Mouse (Mus musculus) right cerebral cortex, postnatal 14 days (tissue): Measurements from ENCODE around the gene Maml2.
A peak's percentile ranks its signal among the peaks of the same experiment; 100 is the strongest.

Experiments
- DNase-seq: peaks from one replicate; pipeline ENCODE4 v3.0.0; 2022

Maml2 gene

DNA sequence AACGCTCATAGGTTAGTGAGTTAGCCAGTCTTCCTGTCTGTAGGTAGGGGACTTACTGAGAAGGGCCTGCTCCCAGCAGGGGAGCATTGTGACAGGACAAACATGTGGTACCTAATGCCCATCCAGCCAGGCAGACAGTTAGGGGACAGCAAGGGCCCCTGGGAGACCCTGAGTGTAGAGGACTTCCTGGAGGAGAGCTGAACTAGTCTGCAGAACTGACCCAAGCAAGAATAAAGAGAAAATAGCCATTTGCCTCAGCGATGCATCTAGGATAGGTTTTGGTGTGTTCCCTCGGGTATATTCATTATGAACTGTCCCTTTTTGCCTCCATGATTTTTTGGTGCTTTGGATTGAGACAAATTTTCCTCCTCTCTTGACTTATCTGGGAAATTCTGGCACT, 199.3 kb downstream of the Maml2 start:
- no peak for DNase-seq

DNA sequence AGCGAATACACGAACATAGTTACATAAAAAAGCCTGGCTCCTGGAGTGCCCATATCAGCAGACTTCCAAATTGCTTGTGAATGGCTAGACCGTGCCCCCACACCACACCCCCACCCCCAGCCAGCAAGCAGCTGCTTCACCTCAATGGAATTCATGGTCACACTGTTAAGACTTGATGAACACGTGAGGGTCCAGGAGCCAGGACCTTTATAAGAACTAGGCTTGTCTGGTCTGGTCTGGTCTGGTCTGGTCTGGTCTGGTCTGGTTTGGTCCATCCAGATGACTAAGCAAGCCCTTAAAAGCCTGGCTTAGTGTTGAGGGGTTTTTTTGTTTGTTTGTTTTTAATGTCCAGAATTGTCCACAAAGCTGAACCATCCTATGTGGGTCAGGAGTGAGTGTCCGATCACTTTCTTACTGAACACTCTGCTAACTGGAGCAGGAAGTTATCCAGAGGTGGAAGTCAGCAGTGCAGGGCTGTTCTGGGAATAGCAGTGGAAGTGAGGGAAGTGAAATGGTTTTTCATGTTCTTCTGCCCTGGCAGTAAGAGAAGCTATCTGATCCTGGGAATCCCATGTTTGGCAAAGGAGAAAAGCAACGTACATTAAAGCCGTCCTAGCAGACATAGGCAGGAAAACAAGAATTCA, 200.1 kb downstream of the Maml2 start:
- no peak for DNase-seq

DNA sequence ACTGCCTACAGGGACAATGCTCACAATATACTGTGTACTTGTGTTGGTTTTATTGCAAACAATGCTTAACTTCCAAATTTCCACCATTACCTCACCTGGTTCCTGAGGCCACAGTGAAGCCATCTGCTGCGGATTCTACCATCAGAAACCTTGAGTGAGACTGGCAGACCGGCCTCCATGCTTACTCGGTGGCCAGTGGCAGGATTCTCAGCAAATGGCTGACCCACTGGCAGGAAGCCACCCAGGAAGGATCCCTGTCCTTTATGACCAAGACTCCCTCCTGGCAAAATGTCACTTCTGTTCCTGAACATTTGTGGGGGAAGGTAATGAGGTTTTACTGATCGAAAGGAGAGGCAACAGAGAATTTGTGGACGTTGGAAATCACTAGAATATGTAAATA, 202.3 kb downstream of the Maml2 start:
- DNase-seq: no peak

DNA sequence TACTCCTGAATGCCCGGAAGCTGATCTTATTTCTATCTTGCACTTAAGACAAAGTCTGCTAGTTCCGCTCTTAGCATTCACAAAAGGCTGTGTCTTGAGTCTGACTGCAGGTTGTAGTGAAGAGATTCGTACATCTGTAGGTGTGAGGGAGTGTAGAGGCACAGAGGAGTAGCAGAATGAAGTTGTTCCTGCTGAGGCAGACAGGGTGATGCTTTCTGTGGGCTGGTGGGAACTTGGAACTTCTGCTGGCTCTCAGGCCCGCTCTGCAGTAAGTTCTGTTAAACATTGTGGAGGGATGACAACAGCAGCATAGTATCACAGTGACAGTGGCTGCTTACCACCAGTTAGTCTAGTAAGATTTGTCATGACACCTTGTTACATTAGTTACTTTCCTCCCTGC, 207.3 kb downstream of the Maml2 start:
- DNase-seq: no peak

DNA sequence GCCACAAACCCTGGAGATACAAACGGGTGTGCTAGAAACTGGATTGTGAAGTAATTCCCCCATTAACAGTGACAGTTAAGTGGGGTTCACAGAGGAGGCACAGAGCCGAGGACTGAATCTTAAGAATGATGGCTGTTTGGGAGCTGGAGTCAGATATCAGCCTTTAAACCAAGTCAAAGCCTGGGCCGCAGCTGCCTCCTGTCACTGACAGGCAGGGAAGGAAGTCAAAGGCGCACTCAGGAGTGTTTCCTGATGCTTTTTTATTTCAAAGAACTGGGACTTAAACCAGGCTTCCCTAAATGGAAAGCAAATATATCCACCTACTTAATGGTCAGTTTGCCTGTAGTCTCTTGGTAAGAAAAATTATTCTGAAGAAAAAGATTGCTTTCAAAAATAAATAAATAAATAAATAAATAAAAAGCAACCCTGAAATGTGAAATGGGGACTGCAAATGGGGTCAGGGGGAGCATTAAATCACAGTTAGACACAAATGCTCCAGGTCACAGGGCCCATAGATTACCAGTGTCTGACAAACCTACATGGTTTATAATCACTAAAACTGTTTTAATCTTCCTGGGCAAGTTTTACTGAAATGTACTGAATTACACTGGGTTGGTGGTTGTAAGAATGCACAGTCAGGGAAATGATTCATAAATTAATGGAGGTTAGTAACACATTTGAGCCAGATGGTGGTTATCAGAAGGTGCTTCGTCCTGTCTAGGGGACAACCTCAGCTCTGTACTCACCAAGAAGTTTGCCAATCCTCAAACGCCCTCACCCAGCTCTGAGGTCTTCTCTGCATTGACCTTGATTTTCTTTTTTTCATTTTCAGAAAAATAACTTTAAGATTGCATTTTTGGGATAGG, 209.4 kb downstream of the Maml2 start:
- DNase-seq: no peak

DNA sequence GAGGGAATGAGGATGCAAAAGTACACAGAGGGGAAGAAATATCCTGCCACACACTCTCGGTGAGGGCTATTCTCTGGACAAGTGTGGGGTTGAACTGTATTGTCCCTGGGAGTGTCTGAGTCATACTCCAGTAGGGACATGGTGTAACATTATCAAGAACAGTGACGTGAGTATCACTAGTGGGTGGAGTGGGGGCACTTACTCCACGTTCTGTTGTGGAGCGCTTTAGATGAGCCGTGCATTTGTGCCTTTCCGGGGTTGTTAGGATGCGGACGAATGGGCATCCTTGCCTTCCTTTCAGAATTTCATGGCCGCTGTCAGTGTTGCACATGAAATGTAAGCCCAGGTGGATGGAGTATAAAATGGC, 210.0 kb downstream of the Maml2 start:
- no peak for DNase-seq

DNA sequence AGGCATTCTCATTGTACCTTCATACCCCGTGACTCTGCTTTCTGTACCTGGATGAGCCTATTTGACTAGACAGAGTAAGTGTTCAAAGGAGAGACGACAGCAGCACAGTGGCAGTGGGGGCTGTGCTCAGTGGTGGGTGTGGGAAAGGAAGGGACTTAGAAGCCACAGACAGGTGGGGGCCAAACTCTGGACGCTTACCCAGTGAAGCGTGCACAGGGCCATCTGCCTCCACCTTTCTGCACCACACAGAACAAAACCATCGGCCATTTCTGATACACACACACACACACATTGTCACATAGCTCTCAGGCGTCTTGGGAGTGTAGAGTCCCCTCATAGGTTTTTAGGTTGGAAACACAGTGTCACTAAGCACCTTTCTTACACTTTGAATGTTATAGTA, 212.0 kb downstream of the Maml2 start:
- DNase-seq: no peak

DNA sequence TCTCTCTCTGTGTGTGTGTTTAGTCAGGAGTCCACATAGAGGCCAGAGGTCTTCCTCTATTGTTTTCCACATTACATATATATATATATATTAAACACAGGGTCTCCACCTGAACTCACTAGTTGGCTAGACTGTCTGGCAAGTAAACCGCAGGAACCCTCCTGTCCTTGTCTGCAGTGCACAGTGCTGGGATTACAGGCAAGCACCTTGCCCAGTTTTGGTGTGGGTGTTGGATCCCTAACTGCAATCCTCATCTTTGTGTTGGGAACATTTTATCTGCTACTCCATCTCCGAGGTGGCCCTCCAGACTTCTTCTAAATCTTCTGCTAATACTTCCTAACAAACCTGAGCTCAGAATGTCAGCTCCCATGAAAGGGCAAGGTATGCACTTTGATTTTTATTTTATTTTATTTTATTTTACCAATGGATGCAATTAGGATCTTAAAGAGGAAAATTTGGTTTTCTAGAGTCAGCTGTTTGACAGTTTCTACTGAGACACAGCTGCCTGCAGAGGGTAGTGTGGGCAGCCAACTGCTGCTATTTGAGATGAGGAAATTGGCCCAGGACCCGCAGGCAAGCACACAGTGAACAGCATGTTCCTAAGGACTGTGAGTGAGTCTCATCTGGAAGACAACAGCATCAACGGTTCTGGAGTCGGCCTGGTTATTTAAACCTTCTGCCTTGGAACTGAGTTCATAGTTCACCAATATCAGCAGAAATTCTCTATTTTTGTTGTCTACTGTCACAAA, 213.0 kb downstream of the Maml2 start:
- peak; percentile 23 for DNase-seq

DNA sequence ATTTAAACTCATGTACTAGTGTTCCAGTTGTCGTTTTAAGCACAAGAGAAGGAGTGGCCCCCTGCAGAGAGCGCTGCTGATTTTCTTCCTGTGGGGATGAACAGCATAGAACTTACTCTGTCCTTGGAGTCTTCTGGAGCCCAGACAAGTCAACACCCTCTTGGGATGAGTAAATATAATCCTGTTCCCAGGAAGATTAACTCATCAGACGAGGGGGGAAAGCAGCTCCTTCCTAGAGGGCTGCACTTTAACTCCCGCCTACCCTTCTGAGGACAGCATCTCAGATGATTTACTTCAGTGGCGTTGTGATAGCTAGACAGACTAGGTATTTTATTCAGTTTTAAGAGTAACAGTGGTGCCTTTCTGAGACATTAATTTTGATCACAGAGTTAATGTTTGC, 215.4 kb downstream of the Maml2 start:
- DNase-seq: no peak

DNA sequence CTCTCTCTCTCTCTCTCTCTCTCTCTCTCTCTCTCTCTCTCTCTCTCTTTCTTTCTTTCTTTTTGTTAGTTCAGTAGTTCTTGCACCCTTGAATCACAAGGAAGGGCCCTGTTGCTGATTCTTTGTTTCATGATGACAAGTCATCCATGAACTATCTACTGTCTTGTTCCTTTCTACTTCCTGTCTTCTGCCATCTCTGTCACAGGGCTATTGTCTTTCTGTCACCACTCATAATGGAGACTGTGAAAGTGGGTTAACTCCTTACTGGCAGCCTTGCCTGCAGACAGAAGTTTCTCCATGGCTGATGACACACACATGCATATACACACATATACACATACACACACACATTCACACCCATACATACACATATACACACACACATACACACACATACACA, 216.7 kb downstream of the Maml2 start:
- no peak for DNase-seq

DNA sequence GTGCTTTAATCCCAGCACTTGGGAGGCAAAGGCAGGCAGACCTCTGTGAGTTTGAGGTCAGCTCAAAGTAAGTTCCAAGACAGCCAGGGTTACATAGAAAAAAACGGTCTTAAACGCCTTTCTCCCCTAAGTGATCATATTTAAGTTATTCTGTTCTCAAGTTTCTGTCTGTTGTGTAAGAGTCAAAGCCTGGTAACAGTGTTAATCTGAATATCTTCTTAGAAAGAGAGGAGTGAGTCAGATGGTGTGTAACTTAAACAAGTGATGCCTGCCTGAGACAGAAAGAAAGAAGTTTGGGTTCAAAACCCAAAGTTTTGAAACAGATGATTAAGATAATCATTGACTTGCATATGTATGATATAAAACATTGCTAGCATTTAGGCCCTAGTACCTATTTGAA, 218.2 kb downstream of the Maml2 start:
- DNase-seq: no peak

DNA sequence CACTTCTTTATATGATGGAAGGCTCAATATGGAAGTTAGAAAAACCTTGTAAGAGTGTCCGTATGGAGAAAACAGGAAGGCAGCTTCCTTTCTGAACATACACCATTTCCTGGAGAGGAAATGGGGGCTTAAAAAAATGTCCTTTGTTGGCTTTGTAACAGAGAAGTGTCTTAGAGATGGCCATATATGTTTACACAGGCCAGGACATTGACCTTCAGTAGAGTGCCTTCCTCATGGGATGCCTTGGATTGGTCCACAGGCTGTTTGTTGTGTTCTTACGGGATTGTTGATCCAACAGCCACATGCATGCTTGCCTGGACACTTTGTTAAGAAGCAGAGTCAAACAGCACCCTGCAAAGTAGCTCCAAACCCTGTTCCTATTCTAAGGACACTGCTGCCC, 220.3 kb downstream of the Maml2 start:
- no peak for DNase-seq

DNA sequence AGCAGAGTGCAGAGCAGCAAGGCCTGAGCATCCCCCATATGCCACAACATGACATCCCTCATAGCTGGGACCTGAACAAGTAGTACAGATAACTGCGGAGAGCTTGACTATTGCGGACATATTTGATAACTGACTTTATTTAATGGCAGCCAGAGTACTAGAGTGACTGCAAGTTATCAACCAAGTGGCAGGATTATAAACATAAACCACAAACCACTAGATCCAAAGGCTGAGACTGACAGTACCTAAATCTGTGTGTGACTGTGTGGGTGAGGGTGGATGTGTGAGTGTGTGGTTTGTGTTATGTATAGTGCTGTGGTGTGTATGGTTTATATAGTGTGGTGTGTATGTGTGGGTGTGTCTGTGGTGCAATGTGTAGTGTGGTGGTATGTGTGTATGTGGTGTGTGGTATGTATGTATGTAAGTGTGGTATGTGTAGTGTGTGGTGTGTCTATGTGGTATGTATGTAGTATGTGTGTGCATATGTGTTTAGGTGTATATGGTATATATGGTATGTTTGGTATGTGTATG, 220.7 kb downstream of the Maml2 start:
- no peak for DNase-seq

DNA sequence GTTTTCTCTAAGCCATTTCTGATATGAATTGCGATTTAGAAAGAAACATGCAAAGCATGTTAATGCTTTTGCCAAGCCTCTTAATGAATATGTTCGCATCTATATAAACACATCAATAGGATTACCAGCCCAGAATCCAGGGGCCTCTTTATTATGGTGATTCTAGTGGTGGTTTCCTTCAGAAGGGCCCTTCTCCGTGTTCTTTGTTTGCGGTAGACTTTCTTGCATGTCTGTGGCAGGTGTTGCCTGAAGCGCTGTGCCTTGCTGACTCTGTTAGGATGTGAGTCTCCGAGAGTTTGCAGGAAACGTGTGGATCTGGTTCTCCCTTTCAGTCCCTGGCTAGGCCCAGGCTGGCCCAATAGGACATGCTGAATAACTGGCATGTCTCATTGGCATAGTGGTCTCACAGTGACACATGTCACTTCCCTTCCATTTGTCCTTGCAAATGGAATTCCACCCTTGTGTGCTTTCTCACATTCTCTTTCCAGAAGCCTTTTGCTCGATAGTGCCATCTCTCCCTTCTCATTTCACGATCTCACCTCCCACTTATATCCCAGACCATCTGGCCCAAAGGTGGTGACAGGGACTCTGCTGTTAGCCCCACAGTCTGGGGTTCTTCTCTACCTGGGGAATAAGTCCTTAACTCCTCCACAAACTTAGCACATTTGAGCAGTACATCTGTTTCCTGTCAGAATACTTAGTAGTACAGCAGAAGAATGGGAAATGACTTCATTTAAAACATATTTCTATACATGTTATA, 224.5 kb downstream of the Maml2 start:
- no peak for DNase-seq

DNA sequence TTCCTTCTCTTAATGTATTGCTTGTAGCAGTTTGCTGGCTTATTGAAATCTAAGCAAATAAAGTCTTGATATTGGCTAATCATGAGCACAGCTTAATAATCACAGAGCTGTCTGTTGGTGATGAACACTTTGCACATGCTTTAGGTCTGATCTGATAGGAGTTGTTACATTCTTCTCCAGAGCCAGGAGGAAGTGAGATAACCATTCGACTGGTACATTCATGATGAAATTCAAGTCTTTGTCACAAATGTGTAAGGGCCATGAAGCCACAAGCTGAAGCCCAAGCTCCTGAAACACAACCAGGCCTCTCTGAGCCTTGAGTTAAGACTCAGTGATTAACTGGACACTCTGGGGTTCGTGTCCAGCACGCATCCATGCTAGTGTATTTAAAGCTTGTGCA, 225.3 kb downstream of the Maml2 start:
- no peak for DNase-seq

DNA sequence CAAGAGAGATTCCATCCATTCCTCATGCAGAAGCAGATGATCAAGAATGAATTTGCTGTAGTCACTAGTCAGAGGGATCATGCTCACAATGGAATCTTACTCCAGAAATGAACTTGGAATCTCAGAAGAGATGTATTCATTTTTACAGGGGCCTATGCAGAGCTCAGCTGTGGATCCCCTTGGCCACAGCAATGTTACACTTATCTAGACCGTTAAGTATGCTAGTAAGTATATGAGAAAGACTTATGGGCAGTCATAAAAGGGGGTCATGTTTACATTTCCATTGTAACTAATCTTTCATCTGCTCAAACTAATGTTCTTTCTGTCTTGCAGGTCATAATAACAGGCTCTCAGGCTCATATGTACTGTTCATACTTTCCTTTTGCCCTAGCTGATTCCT, 227.3 kb downstream of the Maml2 start:
- DNase-seq: no peak

DNA sequence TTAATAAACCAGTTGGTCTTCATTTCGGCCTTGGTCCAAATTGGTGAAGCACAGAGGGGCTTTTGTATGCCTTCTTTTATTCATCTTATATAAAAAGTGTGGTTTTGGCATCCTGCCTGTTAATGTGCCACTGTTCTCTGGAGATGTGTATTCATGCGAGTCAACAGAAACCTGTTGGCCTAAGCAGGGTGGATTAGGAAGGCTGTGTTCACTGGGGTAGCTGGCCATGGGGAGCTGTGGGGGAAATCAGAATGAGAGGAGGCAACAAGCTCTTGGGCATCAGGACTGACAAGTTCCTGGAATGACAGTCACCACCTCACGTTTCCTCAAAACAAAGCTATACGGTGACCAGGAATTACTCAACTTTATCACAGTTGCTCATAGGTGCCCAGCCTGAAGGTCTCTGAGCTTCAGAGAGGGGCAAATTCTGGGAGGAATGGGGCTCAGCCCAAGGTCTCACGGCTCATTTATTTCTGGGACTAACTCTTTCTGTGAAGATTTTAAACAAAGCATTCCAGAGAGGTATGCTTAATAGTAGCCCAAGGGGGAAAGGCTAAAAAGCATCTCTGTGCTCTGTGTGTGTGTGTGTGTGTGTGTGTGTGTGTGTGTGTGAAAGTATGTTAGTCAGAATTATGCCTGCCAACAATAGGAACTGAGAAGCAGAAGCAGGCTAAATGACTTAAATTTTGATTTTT, 228.0 kb downstream of the Maml2 start:
- DNase-seq: no peak

DNA sequence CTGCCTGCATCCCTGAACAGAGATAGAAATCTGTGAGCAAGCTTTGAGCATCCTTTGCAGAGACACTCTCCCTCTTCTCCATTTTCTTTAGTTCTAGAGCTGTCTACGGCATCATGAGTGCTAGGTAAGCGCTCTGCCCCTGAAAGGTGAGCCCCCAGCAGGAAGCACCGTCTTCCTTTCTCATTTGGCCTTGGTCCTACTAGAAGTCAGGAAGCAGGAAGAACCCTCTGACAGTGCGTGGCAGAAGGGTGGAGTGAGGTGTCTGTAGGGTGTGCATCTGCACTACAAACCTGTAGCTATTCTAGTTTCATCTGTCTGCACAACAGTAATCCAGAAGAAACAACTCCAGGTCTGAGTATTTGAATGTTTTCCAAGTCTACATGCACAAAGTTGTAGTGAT, 232.8 kb downstream of the Maml2 start:
- DNase-seq: no peak

DNA sequence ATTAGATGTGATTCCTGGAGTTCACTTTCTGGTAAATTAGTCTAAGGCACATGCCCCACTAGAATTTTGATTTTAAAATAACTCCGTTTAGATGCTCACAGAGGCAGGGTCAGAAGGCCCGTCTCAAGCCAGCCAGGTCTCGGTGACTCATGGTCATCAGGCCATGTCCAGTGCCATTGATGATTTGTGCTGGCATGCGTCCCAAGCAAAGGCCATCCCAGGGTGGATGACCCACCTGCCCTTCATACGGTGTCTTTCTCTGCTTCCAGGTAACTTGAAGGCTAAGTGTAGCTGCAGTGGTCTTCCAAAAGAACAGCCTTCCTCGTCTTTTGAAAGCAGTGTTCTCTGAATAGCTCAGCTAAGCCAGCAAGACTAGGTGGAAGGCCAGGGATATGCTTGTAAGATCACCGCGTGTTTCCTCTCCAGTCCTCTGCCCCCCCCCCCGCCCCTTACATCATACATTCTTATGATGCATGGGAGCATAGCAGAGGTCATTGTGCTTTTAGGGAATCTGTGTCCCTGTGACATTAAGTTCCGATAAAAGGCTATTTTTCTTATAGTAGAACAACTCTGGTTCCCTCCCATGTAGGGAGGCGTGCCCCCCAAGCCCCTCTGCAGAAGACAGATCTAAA, 235.4 kb downstream of the Maml2 start:
- no peak for DNase-seq

DNA sequence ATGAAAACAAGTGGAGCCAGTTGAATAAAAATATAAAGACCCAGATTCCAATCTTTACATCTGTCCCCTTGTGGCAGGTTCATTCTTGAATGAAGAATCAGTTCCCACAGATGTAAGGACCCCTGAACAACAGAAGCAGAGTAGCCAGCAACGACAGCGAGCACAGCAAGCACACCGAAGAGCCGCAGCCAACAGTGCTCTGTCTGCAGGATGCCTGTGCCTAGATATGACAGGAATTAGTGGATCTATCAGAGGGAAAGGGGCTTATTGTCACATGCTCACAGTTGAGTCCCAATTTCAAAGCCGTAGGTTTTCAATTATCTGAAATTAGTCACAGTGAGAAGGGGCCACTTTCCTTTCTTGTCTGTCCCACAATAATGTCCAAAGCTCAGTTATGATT, 238.0 kb downstream of the Maml2 start:
- DNase-seq: no peak

DNA sequence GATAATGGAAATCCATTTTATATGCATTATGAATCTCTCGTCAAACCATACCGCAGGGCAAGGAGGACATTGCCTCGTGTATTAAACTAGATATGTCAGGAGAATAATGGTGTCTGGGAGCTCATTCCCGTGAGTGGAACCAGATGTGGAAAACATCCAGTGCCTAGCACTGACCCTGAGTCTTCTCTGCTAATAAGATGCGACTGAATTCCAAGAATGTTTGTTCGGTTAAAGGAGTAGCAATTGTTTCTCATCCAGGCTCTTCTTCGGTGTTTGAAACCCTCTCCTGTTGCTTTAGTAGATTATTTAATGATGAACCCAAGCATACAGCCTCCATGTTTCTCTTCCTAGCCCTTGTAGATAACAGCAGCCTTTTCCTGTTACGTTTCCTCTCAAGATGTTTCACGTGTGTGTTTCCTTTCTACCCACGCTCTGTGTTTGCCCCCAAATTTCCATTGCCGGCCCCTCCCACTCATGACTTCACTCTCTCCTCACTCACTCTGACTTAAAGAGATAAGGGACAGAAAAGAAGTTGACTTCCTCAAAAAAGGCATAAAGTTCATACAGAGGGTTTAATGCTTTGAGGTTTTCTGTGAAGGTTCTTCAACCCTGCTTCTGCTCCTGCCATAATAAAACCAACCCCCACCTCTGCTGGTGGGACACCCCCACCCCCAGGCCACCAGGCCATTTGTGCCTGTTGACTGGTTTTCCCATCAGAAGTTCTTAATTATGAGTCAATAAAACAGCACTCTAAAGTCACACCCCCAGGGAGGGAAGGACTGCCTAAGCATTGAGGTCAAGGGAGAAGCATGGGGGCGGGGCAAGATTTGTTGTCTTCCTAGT, 238.9 kb downstream of the Maml2 start:
- no peak for DNase-seq
